Mouse (Mus musculus) testis, adult 2 months (tissue): ENCODE data around the gene Mid1. TPM values are rescaled to one million over a fixed set of nuclear protein-coding genes. Genes with fewer than 3 reads are reported as not detected.

ENCODE experiments used
- H3K27ac ChIP-seq: fragments of 200-500 bp; 2 replicates; pipeline ENCODE4 v1.5.1; 2012; ENCODE audit warnings: low read depth, low read length; ENCODE audit not compliant: control insufficient read depth, insufficient read depth
- H3K27me3 ChIP-seq: fragments of 200-500 bp; 2 replicates; pipeline ENCODE4 v1.6.1; 2012; ENCODE audit warnings: mild to moderate bottlenecking, low read length, moderate library complexity; ENCODE audit not compliant: control insufficient read depth, insufficient read depth
- H3K36me3 ChIP-seq: fragments of 200-500 bp; 2 replicates; pipeline ENCODE4 v1.6.1; 2012; ENCODE audit warnings: mild to moderate bottlenecking, low read length; ENCODE audit not compliant: control insufficient read depth, insufficient read depth
- H3K4me1 ChIP-seq: fragments of 200-500 bp; 2 replicates; pipeline ENCODE4 v1.6.1; 2012; ENCODE audit warnings: low read length; ENCODE audit not compliant: control insufficient read depth, insufficient read depth
- H3K4me3 ChIP-seq: fragments of 200-500 bp; 2 replicates; pipeline ENCODE4 v1.5.1; 2012; ENCODE audit warnings: low read depth, mild to moderate bottlenecking, low read length, moderate library complexity, mixed read lengths; ENCODE audit not compliant: control insufficient read depth
- CTCF ChIP-seq: fragments of 200-500 bp; IDR thresholded peaks from 2 replicates; pipeline ENCODE4 v1.5.1; 2012; ENCODE audit warnings: low read depth, mild to moderate bottlenecking, inconsistent platforms, low read length, moderate library complexity; ENCODE audit not compliant: control insufficient read depth, insufficient read depth, insufficient replicate concordance
- POLR2A ChIP-seq: fragments of 200-500 bp; IDR thresholded peaks from 2 replicates; pipeline ENCODE4 v1.6.1; 2012; ENCODE audit warnings: low read depth, mild to moderate bottlenecking, inconsistent platforms, low read length, moderate library complexity; ENCODE audit not compliant: control insufficient read depth
- polyA plus RNA-seq: library from polyadenylated mRNA; depleted of rRNA; stranded (reverse); fragments of >200 nt; gene quantifications from 2 replicates; pipeline ENCODE4 v1.2.3, GENCODE M21; 2012; rRNA removed

Mid1 gene
- polyA plus RNA-seq: 0.65 and 1.4 TPM in 2 replicates

GRCm38 (mm10) chrX:169685131-169685530 is at the start of gene Mid1:
Gene Mid1, plus strand, starts transcription at chrX:169685199.
- Histone ChIP-seq H3K27me3 (no peaks in the 10 kb centered on the region), H3K4me3 (no peak within 1 kb of the TSS), H3K36me3 (no peaks in the 10 kb centered on the region), H3K27ac (no peak within 1 kb of the TSS), H3K4me1 (no peaks in the 10 kb centered on the region; the same call in 1 of the 2 replicates)
- TF ChIP-seq CTCF (no peak), POLR2A (no peak)

DNA sequence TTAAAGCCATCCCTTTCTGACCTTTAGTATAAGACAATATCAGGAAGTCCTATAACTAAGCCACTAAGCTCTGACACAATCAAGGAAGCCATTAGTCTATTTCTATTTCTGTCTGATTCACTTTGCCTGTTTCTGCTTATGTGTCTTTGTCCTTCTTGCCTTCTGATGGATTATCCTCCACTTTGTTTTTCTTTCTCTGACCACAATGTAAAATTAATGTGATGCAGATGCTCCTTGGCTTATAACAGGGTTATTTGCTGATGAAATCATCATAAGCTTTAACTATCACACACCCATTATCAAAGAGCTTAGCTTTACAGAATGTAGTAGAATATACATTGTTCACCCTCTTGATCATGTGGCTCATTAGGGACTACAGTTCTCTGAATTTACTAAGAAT is 11.9 kb upstream of the Mid1 start:
- Histone ChIP-seq H3K27ac (no peak overlapping the region), H3K36me3 (no peaks in the 10 kb centered on the region), H3K4me3 (no peak overlapping the region), H3K27me3 (no peaks in the 10 kb centered on the region), H3K4me1 (no peaks in the 10 kb centered on the region)
- TF ChIP-seq CTCF: no peak
- TF ChIP-seq POLR2A: no peak

DNA sequence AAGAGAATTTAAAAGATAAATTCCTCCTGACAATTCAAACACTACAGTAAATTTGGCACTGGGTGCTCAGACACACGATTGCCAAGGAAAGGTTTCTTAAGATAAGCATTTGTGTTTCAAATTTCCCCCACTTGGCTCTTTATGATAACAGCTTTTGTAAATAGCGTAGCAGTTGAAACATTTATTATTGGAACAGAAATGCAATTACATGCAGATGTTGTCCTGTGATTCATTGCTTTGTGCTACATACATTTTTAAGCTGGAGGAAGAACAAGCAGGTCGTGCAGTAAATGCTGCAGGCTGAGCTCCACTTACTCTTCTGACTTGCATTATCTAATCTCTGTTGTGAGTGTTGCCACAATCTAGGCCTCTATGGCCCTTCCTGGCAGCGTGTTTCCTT is 8.7 kb upstream of the Mid1 start:
- Histone ChIP-seq H3K36me3 (no peaks in the 10 kb centered on the region), H3K27me3 (no peaks in the 10 kb centered on the region), H3K4me3 (no peak overlapping the region), H3K27ac (no peak overlapping the region), H3K4me1 (no peaks in the 10 kb centered on the region)
- TF ChIP-seq POLR2A: no peak
- no peak for TF ChIP-seq CTCF

GRCm38 (mm10) chrX:169685731-169686130 is 732 bp downstream of the Mid1 start:
- Histone ChIP-seq H3K4me1 (no peaks in the 10 kb centered on the region; the same call in 1 of the 2 replicates), H3K27me3 (no peaks in the 10 kb centered on the region), H3K4me3 (no peak overlapping the region), H3K27ac (no peak overlapping the region), H3K36me3 (no peaks in the 10 kb centered on the region)
- TF ChIP-seq CTCF (no peak), POLR2A (no peak)

DNA sequence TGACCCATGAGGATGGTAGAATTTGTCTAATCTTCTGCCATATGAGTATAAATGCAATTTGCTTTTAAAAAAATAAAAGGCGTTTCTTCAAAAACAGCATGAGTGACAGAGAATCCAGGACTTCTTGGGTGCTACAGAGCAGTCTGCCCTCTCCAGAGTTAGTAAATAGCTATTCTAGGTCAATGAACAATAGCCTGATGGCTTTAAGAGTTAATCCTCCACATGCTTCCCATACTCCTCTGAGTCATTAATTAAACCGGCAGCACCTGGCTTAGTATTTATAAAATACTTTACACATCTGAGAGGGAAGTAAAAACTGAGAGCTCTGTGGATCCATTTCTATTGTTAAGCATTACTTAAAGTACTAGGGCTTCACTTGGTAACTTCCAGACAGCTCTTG is 6.2 kb downstream of the Mid1 start:
- Histone ChIP-seq H3K4me3 (no peak overlapping the region), H3K36me3 (no peaks in the 10 kb centered on the region), H3K27ac (no peak overlapping the region), H3K4me1 (no peaks in the 10 kb centered on the region), H3K27me3 (no peaks in the 10 kb centered on the region)
- TF ChIP-seq CTCF (no peak), POLR2A (no peak)

GRCm38 (mm10) chrX:169691675-169692074 is 6.7 kb downstream of the Mid1 start:
- H3K27me3 ChIP-seq: no peaks in the 10 kb centered on the region

DNA sequence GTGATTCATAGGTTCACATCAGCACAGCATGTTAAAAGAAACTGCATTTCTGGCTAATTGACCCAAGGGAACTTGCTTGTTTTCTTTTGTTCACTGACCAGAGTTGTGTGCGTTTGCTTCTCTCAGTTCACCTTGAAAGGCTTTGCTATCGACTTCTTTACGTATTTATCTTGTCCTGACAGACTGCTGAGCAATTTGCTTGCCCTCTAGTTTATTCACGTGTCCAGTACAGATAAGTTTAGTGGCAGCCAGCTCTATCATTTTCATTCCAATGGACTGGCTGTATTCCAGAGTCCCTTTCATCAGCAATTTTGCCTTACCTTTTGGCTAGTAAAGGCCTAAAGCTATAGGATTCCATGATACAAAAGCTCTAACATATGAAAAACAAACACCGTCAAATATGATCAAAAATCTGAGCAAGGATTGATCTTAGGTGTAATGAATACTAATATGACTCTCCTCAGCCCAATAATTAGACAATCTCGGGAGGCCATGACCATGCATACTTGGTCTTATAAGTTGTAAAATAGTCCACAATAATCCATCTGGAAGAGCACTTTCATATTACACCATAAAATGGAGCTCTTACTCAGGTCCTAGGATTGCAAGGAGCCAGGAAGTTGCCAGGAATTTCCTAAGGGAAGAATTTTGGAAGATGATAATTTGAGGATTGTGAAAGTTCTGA is 7.4 kb downstream of the Mid1 start:
- Histone ChIP-seq H3K4me3 (no peak overlapping the region), H3K36me3 (no peaks in the 10 kb centered on the region), H3K4me1 (no peaks in the 10 kb centered on the region), H3K27ac (no peak overlapping the region), H3K27me3 (no peaks in the 10 kb centered on the region)
- TF ChIP-seq CTCF: no peak
- TF ChIP-seq POLR2A: no peak

More at GRCm38 (mm10) chrX:169691675-169692074, 6.7 kb downstream of the Mid1 start:
- Histone ChIP-seq H3K36me3 (no peaks in the 10 kb centered on the region), H3K27ac (no peak overlapping the region), H3K4me1 (no peaks in the 10 kb centered on the region), H3K4me3 (no peak overlapping the region)
- TF ChIP-seq CTCF: no peak
- no peak for TF ChIP-seq POLR2A
